Mouse (Mus musculus) lung, embryonic 14.5 days (tissue): ENCODE measurements around the gene Vmn1r189. TPM values are rescaled to one million over a fixed set of nuclear protein-coding genes. Genes with fewer than 3 reads are reported as not detected.
"Not testable (repeated sequence)": the region's sequence is repeated elsewhere in the genome, so short reads cannot be mapped to it uniquely, and the experiment has no call there.

Experiments used
- ATAC-seq: fragments of 200-750 bp; cut with Nextera tagmentation; 2 replicates; pipeline ENCODE4 v1.8.0; 2017; ENCODE audit warnings: mild to moderate bottlenecking, moderate TSS enrichment, moderate library complexity; ENCODE audit not compliant: insufficient read depth
- DNase-seq: peaks from one replicate; pipeline ENCODE4 v3.0.0-alpha.2; 2015
- H3K27ac ChIP-seq: fragments of 300-500 bp; sonication (generic); 2 replicates; pipeline ENCODE4 v1.5.1; 2014; ENCODE audit warnings: low read depth, mild to moderate bottlenecking, moderate library complexity
- H3K27me3 ChIP-seq: fragments of 300-500 bp; sonication (generic); 2 replicates; pipeline ENCODE4 v1.6.1; 2014; ENCODE audit warnings: low read length, control low read depth; ENCODE audit not compliant: insufficient read depth
- H3K36me3 ChIP-seq: fragments of 300-500 bp; sonication (generic); 2 replicates; pipeline ENCODE4 v1.6.1; 2014; ENCODE audit warnings: control low read depth; ENCODE audit not compliant: insufficient read depth
- H3K4me1 ChIP-seq: fragments of 300-500 bp; sonication (generic); 2 replicates; pipeline ENCODE4 v1.6.1; 2014; ENCODE audit warnings: antibody characterized with exemption, control low read depth; ENCODE audit not compliant: insufficient read depth
- H3K4me2 ChIP-seq: fragments of 300-500 bp; sonication (generic); 2 replicates; pipeline ENCODE4 v1.6.1; 2014; ENCODE audit warnings: mild to moderate bottlenecking
- H3K4me3 ChIP-seq: fragments of 300-500 bp; sonication (generic); 2 replicates; pipeline ENCODE4 v1.5.1; 2014; ENCODE audit warnings: low read depth, low read length
- H3K9ac ChIP-seq: fragments of 300-500 bp; sonication (generic); 2 replicates; pipeline ENCODE4 v1.6.1; 2014
- H3K9me3 ChIP-seq: fragments of 300-500 bp; sonication (generic); 2 replicates; pipeline ENCODE4 v1.6.1; 2016; ENCODE audit warnings: low read depth, low read length, control low read depth
- CTCF ChIP-seq: IDR thresholded peaks from 2 replicates; pipeline ENCODE4 v1.5.1; 2016; ENCODE audit warnings: antibody characterized with exemption, low read depth
- WGBS: fragments of 180-500 bp; shearing (Covaris S2); extraction: QIAGEN DNeasy Blood & Tissue Kit; methylation state at CpG from one replicate; pipeline ENCODE4 v1.1.7; 2014; 5-methylcytosine and 5-hydroxymethylcytosine counted together
- polyA plus RNA-seq: library from polyadenylated mRNA; unstranded; fragments of >200 nt; fragmentation: Nextera tagmentation; extraction: Ambion mirVana; gene quantifications from 2 replicates; pipeline ENCODE4 v1.2.1, GENCODE M21; 2014

Gene Vmn1r189
- not detected in 2 replicates for polyA plus RNA-seq

GRCm38 (mm10) chr13:22105724-22106123, at the start of gene Vmn1r189:
TSS of gene Vmn1r189 (minus strand) at chr13:22105824.
- 84% methylated on average over 2 of the region's 2 CpGs for WGBS
- H3K27ac ChIP-seq, ATAC-seq, H3K4me3 ChIP-seq, H3K9me3 ChIP-seq, H3K4me1 ChIP-seq, H3K4me2 ChIP-seq, H3K9ac ChIP-seq, DNase-seq, H3K27me3 ChIP-seq, H3K36me3 ChIP-seq: not testable (repeated sequence)

GRCm38 (mm10) chr13:22136495-22137293, 31.1 kb upstream of the Vmn1r189 start:
- 51% methylated on average over 5 of the region's 5 CpGs for WGBS
- not testable (repeated sequence) for H3K36me3 ChIP-seq, ATAC-seq, H3K4me1 ChIP-seq, H3K9ac ChIP-seq, H3K4me2 ChIP-seq, H3K4me3 ChIP-seq, H3K9me3 ChIP-seq, DNase-seq, H3K27me3 ChIP-seq, H3K27ac ChIP-seq

DNA sequence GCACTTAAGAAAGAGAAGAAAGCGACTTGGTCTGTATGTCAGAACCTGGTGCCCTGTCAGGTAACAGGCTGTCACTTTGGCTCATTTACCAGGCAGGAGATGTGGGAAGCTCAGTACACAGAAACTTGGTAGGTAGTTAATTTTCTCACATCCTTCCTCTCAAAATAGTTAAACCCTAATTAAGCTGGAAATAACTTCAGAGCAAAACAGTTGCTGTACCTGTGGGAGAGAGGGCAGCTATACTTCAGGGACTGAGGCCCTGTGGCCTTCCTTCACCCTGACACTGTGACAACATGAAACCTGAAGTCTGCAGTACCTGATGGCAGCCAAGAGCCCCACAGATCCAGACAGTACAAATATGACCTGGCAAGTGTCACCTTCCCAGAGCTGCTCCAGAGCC, 21.5 kb downstream of the Vmn1r189 start, which contains the start of gene Vmn1r188:
TSS of gene Vmn1r188 (plus strand) at position 301 of the 400 bp plus-strand sequence.
- not testable (repeated sequence) for H3K4me2 ChIP-seq, H3K4me1 ChIP-seq, H3K36me3 ChIP-seq, H3K27me3 ChIP-seq, H3K9me3 ChIP-seq, ATAC-seq, DNase-seq, H3K27ac ChIP-seq, H3K4me3 ChIP-seq, H3K9ac ChIP-seq
- 84% methylated on average over 1 of the region's 1 CpGs for WGBS

- Histone ChIP-seq H3K27ac (no peak overlapping the region), H3K4me3 (no peak overlapping the region), H3K4me2 (no peak overlapping the region), H3K27me3 (no peaks in the 10 kb centered on the region), H3K36me3 (no peaks in the 10 kb centered on the region), H3K4me1 (no peaks in the 10 kb centered on the region), H3K9me3 (no peaks in the 10 kb centered on the region), H3K9ac (no peak overlapping the region)
- no peak for TF ChIP-seq CTCF
- WGBS, result 31% methylated on average over 1 of the region's 1 CpGs
- no peak for DNase-seq
- no peak for ATAC-seq
These were observed 42.2 kb downstream of the Vmn1r189 start for GRCm38 (mm10) chr13:22063468-22063867.

- no peak for TF ChIP-seq CTCF
- no peaks in the 10 kb centered on the region for H3K9me3 ChIP-seq
- no peak overlapping the region for H3K9ac ChIP-seq
- DNase-seq, result no peak
- no peaks in the 10 kb centered on the region for H3K36me3 ChIP-seq
- no peak overlapping the region for H3K27ac ChIP-seq
- ATAC-seq, result no peak
- no peak overlapping the region for H3K4me3 ChIP-seq
- no peaks in the 10 kb centered on the region for H3K27me3 ChIP-seq
- WGBS, result 73% methylated on average over 1 of the region's 1 CpGs
- H3K4me2 ChIP-seq, result no peak overlapping the region
- no peaks in the 10 kb centered on the region for H3K4me1 ChIP-seq
These were observed 44.2 kb downstream of the Vmn1r189 start for GRCm38 (mm10) chr13:22061422-22061821.

DNA sequence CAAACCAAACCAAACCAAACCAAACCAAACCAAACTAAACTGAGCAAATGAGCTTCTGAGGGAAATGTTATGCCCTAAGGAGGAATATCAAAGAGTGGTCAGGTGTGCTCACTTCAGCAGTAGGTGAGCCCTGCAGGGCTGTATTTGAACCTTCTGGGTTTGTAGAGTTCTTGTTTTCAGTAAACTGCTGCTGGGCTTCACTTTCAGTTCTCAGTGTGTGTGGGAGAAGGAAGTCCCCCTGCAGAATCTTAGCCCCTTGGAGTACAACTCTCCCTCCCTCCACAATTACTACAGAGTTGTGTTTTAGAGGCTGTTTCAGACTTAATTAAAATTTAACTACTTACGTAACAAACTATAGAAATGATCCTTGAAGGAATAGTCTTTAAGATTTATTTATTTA, 51.9 kb downstream of the Vmn1r189 start:
- no peak overlapping the region for H3K4me2 ChIP-seq
- no peaks in the 10 kb centered on the region for H3K27me3 ChIP-seq
- no peak overlapping the region for H3K9ac ChIP-seq
- H3K27ac ChIP-seq, result no peak overlapping the region
- 92% methylated on average over 1 of the region's 1 CpGs for WGBS
- DNase-seq (no peak), ATAC-seq (no peak)
- no peaks in the 10 kb centered on the region for H3K4me1 ChIP-seq
- H3K9me3 ChIP-seq, result no peaks in the 10 kb centered on the region
- H3K4me3 ChIP-seq, result no peak overlapping the region
- TF ChIP-seq CTCF, result no peak
- H3K36me3 ChIP-seq, result no peaks in the 10 kb centered on the region

GRCm38 (mm10) chr13:22051523-22051859, 54.1 kb downstream of the Vmn1r189 start:
- Histone ChIP-seq H3K4me1 (no peaks in the 10 kb centered on the region), H3K9ac (peak overlapping the region; percentile 47), H3K9me3 (no peaks in the 10 kb centered on the region), H3K27me3 (no peaks in the 10 kb centered on the region), H3K4me3 (peak overlapping the region; percentile 40), H3K36me3 (no peaks in the 10 kb centered on the region), H3K27ac (peak overlapping the region; percentile 87), H3K4me2 (peak overlapping the region; percentile 76)
- 8% methylated on average over 5 of the region's 5 CpGs for WGBS
- TF ChIP-seq CTCF, result no peak
- DNase-seq (no peak), ATAC-seq (no peak)
